Mouse (Mus musculus) WW6 (cell line): ENCODE data around the gene Hax1.

Source experiments
- DNase-seq: peaks from one replicate; pipeline ENCODE4 v3.0.0-alpha.2; 2013; ENCODE audit warnings: low read depth, low spot score

Hax1 gene

GRCm38 (mm10) chr3:89962059-89962750 is 36.4 kb downstream of the Hax1 start:
- no peak for DNase-seq

GRCm38 (mm10) chr3:89961436-89961835 is 37.1 kb downstream of the Hax1 start:
- no peak for DNase-seq

- peak; percentile 71 for DNase-seq
Observed at GRCm38 (mm10) chr3:89960469-89960868, 38.1 kb downstream of the Hax1 start.

- DNase-seq: no peak
Observed at GRCm38 (mm10) chr3:89959435-89959834, 39.1 kb downstream of the Hax1 start.

- no peak for DNase-seq
Observed at GRCm38 (mm10) chr3:89957880-89958279, 40.7 kb downstream of the Hax1 start.

GRCm38 (mm10) chr3:89956177-89956971 is 42.2 kb downstream of the Hax1 start:
- no peak for DNase-seq

- DNase-seq: no peak
Observed at GRCm38 (mm10) chr3:89953420-89953819, 45.2 kb downstream of the Hax1 start.

GRCm38 (mm10) chr3:89948655-89949054 is 49.9 kb downstream of the Hax1 start:
- DNase-seq: no peak

- no peak for DNase-seq
Observed at GRCm38 (mm10) chr3:89948021-89948420, 50.6 kb downstream of the Hax1 start.
